Mouse (Mus musculus) myocyte (in vitro differentiated cells): ENCODE data around the gene Gm3417. TPM values are rescaled to one million over a fixed set of nuclear protein-coding genes. Genes with fewer than 3 reads are reported as not detected.

Experiments
- H3K27me3 ChIP-seq: one replicate; pipeline ENCODE4 v1.6.1; 2011; ENCODE audit not compliant: control insufficient read depth, insufficient read depth, insufficient read length
- H3K36me3 ChIP-seq: one replicate; pipeline ENCODE4 v1.6.1; 2011; ENCODE audit not compliant: control insufficient read depth, insufficient read depth
- H3K4me2 ChIP-seq: one replicate; pipeline ENCODE4 v1.6.1; 2011; ENCODE audit warnings: low read depth, control low read depth
- H3K4me3 ChIP-seq: one replicate; pipeline ENCODE4 v1.5.1; 2011; ENCODE audit warnings: mild to moderate bottlenecking, control low read depth, moderate library complexity
- H3K79me2 ChIP-seq: one replicate; pipeline ENCODE4 v1.6.1; 2011; ENCODE audit not compliant: control insufficient read depth, insufficient read depth
- H3ac ChIP-seq: one replicate; pipeline ENCODE4 v1.6.1; 2011; ENCODE audit not compliant: control insufficient read depth, insufficient read length
- CEBPB ChIP-seq: IDR thresholded peaks from 2 replicates; pipeline ENCODE4 v1.6.1; 2011; ENCODE audit warnings: mild to moderate bottlenecking, moderate library complexity; ENCODE audit not compliant: poor library complexity, insufficient read depth, severe bottlenecking
- E2F4 ChIP-seq: IDR thresholded peaks from one replicate; pipeline ENCODE4 v1.6.1; 2011; ENCODE audit warnings: mild to moderate bottlenecking, control low read depth, moderate library complexity; ENCODE audit not compliant: insufficient read depth
- MAX ChIP-seq: IDR thresholded peaks from one replicate; pipeline ENCODE4 v1.6.1; 2011; ENCODE audit warnings: low read depth, mild to moderate bottlenecking, control low read depth
- MYOD1 ChIP-seq, 3 experiments: IDR thresholded peaks; one replicate each; pipeline ENCODE4 v1.6.1; 2011; ENCODE audit warnings: control low read depth in 2 of 3, low read depth in 2 of 3, mild to moderate bottlenecking in 2 of 3, moderate library complexity in 1 of 3; ENCODE audit not compliant: insufficient read length in 2 of 3, control insufficient read depth in 1 of 3
- MYOG ChIP-seq, 3 experiments: IDR thresholded peaks; one replicate each; pipeline ENCODE4 v1.6.1; 2011; ENCODE audit warnings: control low read depth in 2 of 3, low read depth in 2 of 3, mild to moderate bottlenecking in 2 of 3; ENCODE audit not compliant: insufficient read length in 2 of 3, control insufficient read depth in 1 of 3, insufficient read depth in 1 of 3
- POLR2A ChIP-seq: IDR thresholded peaks from one replicate; pipeline ENCODE4 v1.6.1; 2011; ENCODE audit warnings: low read depth, mild to moderate bottlenecking, control low read depth, moderate library complexity; ENCODE audit not compliant: insufficient read length
- POLR2AphosphoS2 ChIP-seq: IDR thresholded peaks from one replicate; pipeline ENCODE4 v1.6.1; 2011; ENCODE audit warnings: low read depth, control low read depth; ENCODE audit not compliant: insufficient read length
- REST ChIP-seq: IDR thresholded peaks from one replicate; pipeline ENCODE4 v1.6.1; 2011; ENCODE audit warnings: mild to moderate bottlenecking, control low read depth, moderate library complexity; ENCODE audit not compliant: insufficient read depth, insufficient read length
- SRF ChIP-seq: IDR thresholded peaks from one replicate; pipeline ENCODE4 v1.6.1; 2011; ENCODE audit warnings: low read depth; ENCODE audit not compliant: control insufficient read depth, insufficient read length
- TCF12 ChIP-seq: IDR thresholded peaks from one replicate; pipeline ENCODE4 v1.6.1; 2011; ENCODE audit warnings: mild to moderate bottlenecking, control low read depth; ENCODE audit not compliant: poor library complexity, insufficient read depth, severe bottlenecking
- TCF3 ChIP-seq: IDR thresholded peaks from one replicate; pipeline ENCODE4 v1.6.1; 2011; ENCODE audit warnings: low read depth, control low read depth; ENCODE audit not compliant: insufficient read length
- USF1 ChIP-seq: IDR thresholded peaks from one replicate; pipeline ENCODE4 v1.6.1; 2011; ENCODE audit warnings: low read depth, mild to moderate bottlenecking, control low read depth, moderate library complexity
- polyA plus RNA-seq: library from polyadenylated mRNA; unstranded; fragments of >200 nt; fragmentation: generic; extraction: Trizol; gene quantifications from one replicate; pipeline ENCODE4 v1.2.1, GENCODE M21; 2012; ENCODE audit warnings: missing spikeins

The Gm3417 gene
- polyA plus RNA-seq, 1 experiment, result 0.31 TPM

- Histone ChIP-seq H3K27me3 (peaks cover 5% of the 10 kb centered on the region), H3ac (no peak overlapping the region), H3K4me2 (no peak overlapping the region), H3K79me2 (no peaks in the 10 kb centered on the region), H3K36me3 (no peaks in the 10 kb centered on the region), H3K4me3 (no peak overlapping the region)
- TF ChIP-seq E2F4, result no peak
- TF ChIP-seq MAX, result no peak
- TF ChIP-seq TCF12, result no peak
- TF ChIP-seq TCF3, result no peak
- TF ChIP-seq MYOD1 (IDR thresholded peaks at IDR 0.05; ENCODE audit: control insufficient read depth in 1 of 3, insufficient read length in 2 of 3, low read depth in 2 of 3), result no peak
- no peak for TF ChIP-seq CEBPB
- no peak for TF ChIP-seq MYOG (IDR thresholded peaks at IDR 0.05; ENCODE audit: control insufficient read depth in 1 of 3, insufficient read depth in 1 of 3, insufficient read length in 2 of 3, low read depth in 2 of 3)
- TF ChIP-seq POLR2A, result no peak
Measured at GRCm38 (mm10) chr17:14930697-14931096, 47.9 kb downstream of the Gm3417 start.

- Histone ChIP-seq H3ac (no peak overlapping the region), H3K79me2 (no peaks in the 10 kb centered on the region), H3K27me3 (peaks cover 5% of the 10 kb centered on the region), H3K4me3 (no peak overlapping the region), H3K4me2 (no peak overlapping the region), H3K36me3 (no peaks in the 10 kb centered on the region)
- TF ChIP-seq CEBPB, result no peak
- TF ChIP-seq MYOG (IDR thresholded peaks at IDR 0.05; ENCODE audit: control insufficient read depth in 1 of 3, insufficient read depth in 1 of 3, insufficient read length in 2 of 3, low read depth in 2 of 3), result no peak
- TF ChIP-seq USF1, result no peak
- no peak for TF ChIP-seq POLR2AphosphoS2
- TF ChIP-seq MYOD1 (IDR thresholded peaks at IDR 0.05; ENCODE audit: control insufficient read depth in 1 of 3, insufficient read length in 2 of 3, low read depth in 2 of 3), result no peak
- no peak for TF ChIP-seq TCF3
Measured at GRCm38 (mm10) chr17:14928631-14929030, 50.0 kb downstream of the Gm3417 start.

GRCm38 (mm10) chr17:14927644-14928218 lies 50.9 kb downstream of the Gm3417 start:
- no peak overlapping the region for H3K4me2 ChIP-seq
- H3K36me3 ChIP-seq, result no peaks in the 10 kb centered on the region
- H3K27me3 ChIP-seq, result peaks cover 2% of the 10 kb centered on the region
- no peaks in the 10 kb centered on the region for H3K79me2 ChIP-seq
- no peak for TF ChIP-seq MYOD1 (IDR thresholded peaks at IDR 0.05; ENCODE audit: control insufficient read depth in 1 of 3, insufficient read length in 2 of 3, low read depth in 2 of 3)
- no peak for TF ChIP-seq TCF12
- no peak for TF ChIP-seq SRF
- TF ChIP-seq CEBPB, result no peak
- no peak for TF ChIP-seq MAX
- no peak for TF ChIP-seq REST
- TF ChIP-seq TCF3, result no peak
- no peak for TF ChIP-seq POLR2AphosphoS2
- TF ChIP-seq MYOG (IDR thresholded peaks at IDR 0.05; ENCODE audit: control insufficient read depth in 1 of 3, insufficient read depth in 1 of 3, insufficient read length in 2 of 3, low read depth in 2 of 3), result no peak
- no peak overlapping the region for H3K4me3 ChIP-seq
- no peak overlapping the region for H3ac ChIP-seq

GRCm38 (mm10) chr17:14921582-14921981 lies 57.0 kb downstream of the Gm3417 start:
- TF ChIP-seq TCF3 (no peak), MYOG (IDR thresholded peaks at IDR 0.05; ENCODE audit: control insufficient read depth in 1 of 3, insufficient read depth in 1 of 3, insufficient read length in 2 of 3, low read depth in 2 of 3) (no peak), USF1 (no peak), E2F4 (no peak), SRF (no peak)
- no peak overlapping the region for H3ac ChIP-seq
- peaks cover 39% of the 10 kb centered on the region for H3K27me3 ChIP-seq
- H3K36me3 ChIP-seq, result no peaks in the 10 kb centered on the region
- no peaks in the 10 kb centered on the region for H3K79me2 ChIP-seq
- no peak overlapping the region for H3K4me3 ChIP-seq
- H3K4me2 ChIP-seq, result no peak overlapping the region

GRCm38 (mm10) chr17:14917866-14918265 lies 60.7 kb downstream of the Gm3417 start:
- Histone ChIP-seq H3K27me3 (peaks cover 38% of the 10 kb centered on the region), H3K36me3 (no peaks in the 10 kb centered on the region), H3K4me3 (no peak overlapping the region), H3ac (no peak overlapping the region), H3K4me2 (no peak overlapping the region), H3K79me2 (no peaks in the 10 kb centered on the region)
- TF ChIP-seq MYOG (IDR thresholded peaks at IDR 0.05; ENCODE audit: control insufficient read depth in 1 of 3, insufficient read depth in 1 of 3, insufficient read length in 2 of 3, low read depth in 2 of 3) (no peak), CEBPB (no peak), SRF (no peak), POLR2AphosphoS2 (no peak)
